Mouse (Mus musculus) neural tube, postnatal 0 days (tissue): ENCODE measurements around the gene Fam205a2. TPM values are rescaled to one million over a fixed set of nuclear protein-coding genes. Genes with fewer than 3 reads are reported as not detected.

Experiments used
- polyA plus RNA-seq: library from polyadenylated mRNA; unstranded; fragments of >200 nt; fragmentation: Nextera tagmentation; extraction: Ambion mirVana; gene quantifications from 2 replicates; pipeline ENCODE4 v1.2.1, GENCODE M21; 2015

The Fam205a2 gene
- polyA plus RNA-seq, result not detected in 2 replicates

DNA sequence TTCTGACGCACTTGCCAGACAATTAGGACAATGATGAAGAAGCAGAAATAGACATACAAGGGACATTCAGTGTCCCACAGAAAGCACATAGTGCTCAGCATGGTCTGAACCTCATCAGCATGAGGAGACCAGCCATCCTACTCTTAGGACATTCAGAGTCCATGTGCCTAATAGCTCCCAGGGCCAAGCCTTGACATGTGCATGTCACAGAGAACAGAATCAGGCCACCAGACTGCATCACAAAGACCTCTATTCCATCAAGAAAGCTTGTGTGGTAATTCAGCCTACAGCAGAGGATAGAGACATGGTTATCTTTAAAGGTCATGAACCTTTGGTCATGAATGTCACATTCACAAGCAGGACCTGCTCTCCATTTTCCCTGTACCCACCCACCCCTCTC, at the start of gene Fam205a2:
TSS of gene Fam205a2 (minus strand) at position 101 of the 400 bp plus-strand sequence.

Other genes starting within 250 kb of the Fam205a2 start
- not detected in 2 replicates for gene Gm21953, start 233.9 kb downstream of the Fam205a2 start, polyA plus RNA-seq
- gene Fam205a3, start 209.8 kb downstream of the Fam205a2 start, polyA plus RNA-seq, result not detected in 2 replicates
- gene Gm21586, start 88.8 kb downstream of the Fam205a2 start, polyA plus RNA-seq, result not detected in 2 replicates
- gene Gm2163, start 61.4 kb downstream of the Fam205a2 start, polyA plus RNA-seq, result 0.19 TPM in 2 replicates
- not detected in 2 replicates for gene Gm10591, start 84.0 kb upstream of the Fam205a2 start, polyA plus RNA-seq
- 0.75 and 1.4 TPM in 2 replicates for gene Gm2564, start 101.5 kb upstream of the Fam205a2 start, polyA plus RNA-seq
- not detected in 2 replicates for gene Ccl27b, start 127.1 kb upstream of the Fam205a2 start, polyA plus RNA-seq
- gene Il11ra2, start 133.7 kb upstream of the Fam205a2 start, polyA plus RNA-seq, result not detected in 2 replicates
- 0.48 and 1.2 TPM in 2 replicates for gene 4930578G10Rik, start 207.4 kb upstream of the Fam205a2 start, polyA plus RNA-seq
- 0.49 and 0.62 TPM in 2 replicates for gene Ccl19, start 228.4 kb upstream of the Fam205a2 start, polyA plus RNA-seq
- gene Ccl21a, start 245.8 kb upstream of the Fam205a2 start, polyA plus RNA-seq, result 0.65 and 0.81 TPM in 2 replicates